Mouse (Mus musculus): Measurements from ENCODE around the gene Nt5c3b. TPM values are rescaled to one million over a fixed set of nuclear protein-coding genes. Genes with fewer than 3 reads are reported as not detected.
A peak's percentile ranks its signal among the peaks of the same experiment; 100 is the strongest.

Nt5c3b gene
- polyA plus RNA-seq, 1 experiment from 2014 or later, result 126 TPM

GRCm38 (mm10) chr11:100399727-100400538 lies 41.7 kb downstream of the Nt5c3b start:
- H3K4me1 ChIP-seq (ENCODE audit: control insufficient read depth, insufficient read depth, low read length), result peaks cover 42% of the 10 kb centered on the region
- no peaks in the 10 kb centered on the region for H3K27me3 ChIP-seq (ENCODE audit: control insufficient read depth, insufficient read depth, low read length)
- WGBS, result 68% methylated on average over 12 of the region's 12 CpGs
- no peak overlapping the region for H3K4me2 ChIP-seq (replicated peaks; ENCODE audit: low read depth, low read length)
- no peak overlapping the region for H3K9ac ChIP-seq (replicated peaks; ENCODE audit: low read depth, low read length)
- H3K27ac ChIP-seq (ENCODE audit: low read length), result peak overlapping the region; percentile 39
- no peak for ATAC-seq (ENCODE audit: insufficient number of reproducible peaks, insufficient read depth, low FRiP score, low read depth)
- H3K4me3 ChIP-seq (ENCODE audit: low read depth, low read length), result no peak overlapping the region
- no peaks in the 10 kb centered on the region for H3K9me3 ChIP-seq (ENCODE audit: control insufficient read depth, low read depth, low read length)
- no peaks in the 10 kb centered on the region for H3K36me3 ChIP-seq (ENCODE audit: control insufficient read depth, insufficient read depth, low read length)

GRCm38 (mm10) chr11:100399320-100399719 lies 42.3 kb downstream of the Nt5c3b start:
- H3K4me2 ChIP-seq (replicated peaks; ENCODE audit: low read depth, low read length), result no peak overlapping the region
- no peaks in the 10 kb centered on the region for H3K9me3 ChIP-seq (ENCODE audit: control insufficient read depth, low read depth, low read length)
- no peak overlapping the region for H3K4me3 ChIP-seq (ENCODE audit: low read depth, low read length)
- H3K27me3 ChIP-seq (ENCODE audit: control insufficient read depth, insufficient read depth, low read length), result no peaks in the 10 kb centered on the region
- H3K9ac ChIP-seq (replicated peaks; ENCODE audit: low read depth, low read length), result no peak overlapping the region; the same call in 1 of the 2 replicates
- H3K4me1 ChIP-seq (ENCODE audit: control insufficient read depth, insufficient read depth, low read length), result peaks cover 48% of the 10 kb centered on the region
- ATAC-seq (ENCODE audit: insufficient number of reproducible peaks, insufficient read depth, low FRiP score, low read depth), result no peak
- WGBS, result 70% methylated on average over 9 of the region's 9 CpGs
- H3K36me3 ChIP-seq (ENCODE audit: control insufficient read depth, insufficient read depth, low read length), result no peaks in the 10 kb centered on the region
- no peak overlapping the region for H3K27ac ChIP-seq (ENCODE audit: low read length)

- 91% methylated on average over 7 of the region's 7 CpGs for WGBS
Measured at GRCm38 (mm10) chr11:100398517-100398916, 43.1 kb downstream of the Nt5c3b start.

GRCm38 (mm10) chr11:100397600-100398389 lies 43.8 kb downstream of the Nt5c3b start, which contains the start of gene Jup:
Gene Jup, minus strand, starts transcription at chr11:100397763.
- H3K27ac ChIP-seq (ENCODE audit: low read length), result peak within 1 kb of the TSS; percentile 90
- H3K36me3 ChIP-seq (ENCODE audit: control insufficient read depth, insufficient read depth, low read length), result no peaks in the 10 kb centered on the region
- no peaks in the 10 kb centered on the region for H3K27me3 ChIP-seq (ENCODE audit: control insufficient read depth, insufficient read depth, low read length)
- no peaks in the 10 kb centered on the region for H3K9me3 ChIP-seq (ENCODE audit: control insufficient read depth, low read depth, low read length)
- WGBS, result under 1% methylated on average over 37 of the region's 37 CpGs
- H3K4me1 ChIP-seq (ENCODE audit: control insufficient read depth, insufficient read depth, low read length), result peaks cover 51% of the 10 kb centered on the region
- H3K4me2 ChIP-seq (replicated peaks; ENCODE audit: low read depth, low read length), result peak within 1 kb of the TSS; percentile 78
- H3K4me3 ChIP-seq (ENCODE audit: low read depth, low read length), result peak within 1 kb of the TSS; percentile 76
- peak within 1 kb of the TSS; percentile 67 for H3K9ac ChIP-seq (replicated peaks; ENCODE audit: low read depth, low read length)
- peak; percentile 98 for ATAC-seq (ENCODE audit: insufficient number of reproducible peaks, insufficient read depth, low FRiP score, low read depth)

More at GRCm38 (mm10) chr11:100398517-100398916, 43.1 kb downstream of the Nt5c3b start:
- ATAC-seq (ENCODE audit: insufficient number of reproducible peaks, insufficient read depth, low FRiP score, low read depth), result no peak
- H3K4me2 ChIP-seq (replicated peaks; ENCODE audit: low read depth, low read length), result peak overlapping the region; percentile 35; the same call in 1 of the 2 replicates
- no peaks in the 10 kb centered on the region for H3K36me3 ChIP-seq (ENCODE audit: control insufficient read depth, insufficient read depth, low read length)
- peak overlapping the region; percentile 3; the same call in 1 of the 2 replicates for H3K27ac ChIP-seq (ENCODE audit: low read length)
- peak overlapping the region; percentile 76; the same call in 1 of the 2 replicates for H3K4me3 ChIP-seq (ENCODE audit: low read depth, low read length)
- no peaks in the 10 kb centered on the region for H3K27me3 ChIP-seq (ENCODE audit: control insufficient read depth, insufficient read depth, low read length)
- no peak overlapping the region for H3K9ac ChIP-seq (replicated peaks; ENCODE audit: low read depth, low read length)
- no peaks in the 10 kb centered on the region for H3K9me3 ChIP-seq (ENCODE audit: control insufficient read depth, low read depth, low read length)
- H3K4me1 ChIP-seq (ENCODE audit: control insufficient read depth, insufficient read depth, low read length), result peaks cover 50% of the 10 kb centered on the region

GRCm38 (mm10) chr11:100396886-100397599 lies 44.6 kb downstream of the Nt5c3b start:
- H3K27ac ChIP-seq (ENCODE audit: low read length), result peak overlapping the region; percentile 90
- peak overlapping the region; percentile 76 for H3K4me3 ChIP-seq (ENCODE audit: low read depth, low read length)
- peak overlapping the region; percentile 67 for H3K9ac ChIP-seq (replicated peaks; ENCODE audit: low read depth, low read length)
- ATAC-seq (ENCODE audit: insufficient number of reproducible peaks, insufficient read depth, low FRiP score, low read depth), result peak; percentile 8; the same call in 1 of the 2 replicates
- peak overlapping the region; percentile 78 for H3K4me2 ChIP-seq (replicated peaks; ENCODE audit: low read depth, low read length)
- no peaks in the 10 kb centered on the region for H3K36me3 ChIP-seq (ENCODE audit: control insufficient read depth, insufficient read depth, low read length)
- H3K4me1 ChIP-seq (ENCODE audit: control insufficient read depth, insufficient read depth, low read length), result peaks cover 51% of the 10 kb centered on the region
- no peaks in the 10 kb centered on the region for H3K27me3 ChIP-seq (ENCODE audit: control insufficient read depth, insufficient read depth, low read length)
- H3K9me3 ChIP-seq (ENCODE audit: control insufficient read depth, low read depth, low read length), result no peaks in the 10 kb centered on the region
- 2% methylated on average over 42 of the region's 42 CpGs for WGBS

DNA sequence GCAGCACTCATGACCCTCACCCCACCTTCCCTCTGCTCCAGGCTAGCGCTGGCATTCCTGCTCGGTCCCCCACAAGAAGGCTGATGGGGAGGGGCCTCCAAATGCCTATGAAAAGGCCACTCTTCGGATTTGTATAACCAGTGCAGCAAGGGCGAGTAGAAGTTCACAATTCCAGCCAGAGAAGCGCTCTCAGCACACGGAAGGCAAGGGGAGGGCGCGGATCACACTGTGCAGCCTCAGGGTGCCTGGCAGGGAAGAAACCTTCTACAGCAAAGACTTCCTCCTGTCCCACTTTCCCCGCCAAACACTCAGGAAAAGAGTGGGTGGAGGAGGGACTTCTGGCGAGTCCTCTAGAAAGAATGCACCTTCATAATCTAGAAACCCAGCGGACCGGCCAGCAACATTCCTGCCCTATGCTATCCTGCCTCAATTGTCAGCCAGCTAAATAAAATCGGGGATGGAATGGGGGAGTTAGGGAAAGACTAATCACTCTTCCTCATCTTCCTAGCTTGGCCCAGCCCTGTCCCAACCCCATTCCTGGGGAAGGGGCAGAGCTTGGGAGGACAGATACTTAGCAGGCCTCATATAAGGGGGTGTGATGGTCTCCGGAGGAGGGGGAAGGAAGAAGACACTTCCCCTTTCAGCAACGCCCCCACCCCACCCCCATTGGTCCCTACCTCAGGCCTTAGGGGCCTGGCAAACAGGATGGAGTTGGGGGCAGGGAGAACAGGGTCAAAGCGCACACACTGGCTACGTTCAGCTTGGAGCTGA lies 45.6 kb downstream of the Nt5c3b start:
- H3K9ac ChIP-seq (replicated peaks; ENCODE audit: low read depth, low read length), result peak overlapping the region; percentile 67
- no peaks in the 10 kb centered on the region for H3K9me3 ChIP-seq (ENCODE audit: control insufficient read depth, low read depth, low read length)
- ATAC-seq (ENCODE audit: insufficient number of reproducible peaks, insufficient read depth, low FRiP score, low read depth), result no peak
- H3K27ac ChIP-seq (ENCODE audit: low read length), result peak overlapping the region; percentile 90
- no peaks in the 10 kb centered on the region for H3K36me3 ChIP-seq (ENCODE audit: control insufficient read depth, insufficient read depth, low read length)
- peak overlapping the region; percentile 76 for H3K4me3 ChIP-seq (ENCODE audit: low read depth, low read length)
- peak overlapping the region; percentile 78 for H3K4me2 ChIP-seq (replicated peaks; ENCODE audit: low read depth, low read length)
- WGBS, result 21% methylated on average over 17 of the region's 17 CpGs
- peaks cover 55% of the 10 kb centered on the region for H3K4me1 ChIP-seq (ENCODE audit: control insufficient read depth, insufficient read depth, low read length)
- H3K27me3 ChIP-seq (ENCODE audit: control insufficient read depth, insufficient read depth, low read length), result no peaks in the 10 kb centered on the region

- H3K4me3 ChIP-seq (ENCODE audit: low read depth, low read length), result peak overlapping the region; percentile 76
- peak overlapping the region; percentile 78 for H3K4me2 ChIP-seq (replicated peaks; ENCODE audit: low read depth, low read length)
- H3K27me3 ChIP-seq (ENCODE audit: control insufficient read depth, insufficient read depth, low read length), result no peaks in the 10 kb centered on the region
- H3K9ac ChIP-seq (replicated peaks; ENCODE audit: low read depth, low read length), result no peak overlapping the region
- WGBS, result 19% methylated on average over 10 of the region's 11 CpGs
- H3K27ac ChIP-seq (ENCODE audit: low read length), result peak overlapping the region; percentile 90; the same call in 1 of the 2 replicates
- no peak for ATAC-seq (ENCODE audit: insufficient number of reproducible peaks, insufficient read depth, low FRiP score, low read depth)
- no peaks in the 10 kb centered on the region for H3K9me3 ChIP-seq (ENCODE audit: control insufficient read depth, low read depth, low read length)
- peaks cover 61% of the 10 kb centered on the region for H3K4me1 ChIP-seq (ENCODE audit: control insufficient read depth, insufficient read depth, low read length)
- no peaks in the 10 kb centered on the region for H3K36me3 ChIP-seq (ENCODE audit: control insufficient read depth, insufficient read depth, low read length)
Measured at GRCm38 (mm10) chr11:100395200-100395599, 46.4 kb downstream of the Nt5c3b start.
